Mouse (Mus musculus): Measurements from ENCODE around the gene Bdh1.
A peak's percentile ranks its signal among the peaks of the same experiment; 100 is the strongest.
"Not testable (repeated sequence)": the region's sequence is repeated elsewhere in the genome, so short reads cannot be mapped to it uniquely, and the experiment has no call there.

Gene Bdh1

DNA sequence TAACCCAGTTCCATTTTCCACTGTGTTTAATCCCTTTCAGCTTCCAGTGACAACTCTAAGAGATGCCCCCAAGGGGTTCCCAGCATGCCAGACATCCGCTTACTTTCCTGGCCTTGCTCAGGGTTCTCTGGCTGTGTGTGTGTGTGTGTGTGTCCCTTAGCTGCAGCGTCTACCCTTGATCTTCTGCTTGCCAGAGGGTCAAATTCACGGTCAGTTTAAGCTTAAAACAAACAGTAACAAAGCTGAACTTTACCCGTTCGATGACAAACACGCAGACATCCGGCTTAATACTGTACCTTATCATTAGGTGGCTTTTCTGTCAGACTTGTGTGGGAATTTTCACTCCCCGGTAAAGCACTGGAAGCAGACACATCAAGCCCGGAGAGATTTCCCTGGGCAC is at the start of gene Bdh1:
TSS of gene Bdh1 (plus strand) at position 281 of the 400 bp plus-strand sequence.
- no peak for DNase-seq

DNA sequence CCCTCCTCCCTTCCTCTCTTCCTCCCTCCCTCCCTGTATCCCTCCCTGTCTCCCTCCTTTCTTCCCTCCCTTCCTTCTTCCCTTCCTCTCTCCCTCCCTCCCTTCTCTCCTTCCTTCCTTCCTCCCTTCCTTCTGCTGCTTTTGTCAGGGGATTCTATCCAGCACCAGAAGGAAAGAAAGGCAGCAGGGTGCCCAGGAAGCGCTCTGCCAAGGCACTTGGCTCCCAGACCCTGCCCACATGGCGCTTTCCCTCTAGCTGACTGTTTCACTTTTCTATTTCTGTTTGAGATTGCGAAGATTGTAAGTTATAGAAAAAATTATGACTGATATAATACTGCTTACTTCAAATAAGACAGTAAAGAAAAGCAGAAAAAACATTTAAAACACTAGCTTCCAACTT is 49.8 kb upstream of the Bdh1 start:
- DNase-seq = not testable (repeated sequence)

DNA sequence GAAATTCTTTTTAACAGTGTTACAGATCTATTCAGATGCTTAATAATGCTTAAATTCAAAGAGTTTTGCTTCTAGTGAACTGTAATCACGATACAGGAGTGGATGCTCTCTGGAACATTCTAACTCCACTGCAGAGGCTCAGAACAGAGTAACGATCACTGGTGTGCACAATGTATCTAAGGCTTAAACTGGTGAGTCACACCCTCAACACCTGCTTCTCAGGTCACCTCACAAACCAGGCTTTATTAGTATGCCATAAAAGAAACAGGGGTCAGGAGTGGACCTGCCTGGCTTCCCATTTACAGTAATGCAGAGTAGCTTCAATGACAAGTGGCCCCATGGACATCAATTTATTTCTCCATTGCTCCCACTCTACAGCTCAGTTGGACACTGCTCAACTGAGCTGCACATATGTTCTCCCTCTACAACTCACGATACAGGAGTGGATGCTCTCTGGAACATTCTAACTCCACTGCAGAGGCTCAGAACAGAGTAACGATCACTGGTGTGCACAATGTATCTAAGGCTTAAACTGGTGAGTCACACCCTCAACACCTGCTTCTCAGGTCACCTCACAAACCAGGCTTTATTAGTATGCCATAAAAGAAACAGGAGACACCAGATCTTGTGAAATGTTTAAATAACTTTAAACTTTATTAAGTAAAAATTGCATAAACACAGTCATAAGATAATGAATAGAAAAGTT is 46.0 kb upstream of the Bdh1 start:
- not testable (repeated sequence) for DNase-seq

DNA sequence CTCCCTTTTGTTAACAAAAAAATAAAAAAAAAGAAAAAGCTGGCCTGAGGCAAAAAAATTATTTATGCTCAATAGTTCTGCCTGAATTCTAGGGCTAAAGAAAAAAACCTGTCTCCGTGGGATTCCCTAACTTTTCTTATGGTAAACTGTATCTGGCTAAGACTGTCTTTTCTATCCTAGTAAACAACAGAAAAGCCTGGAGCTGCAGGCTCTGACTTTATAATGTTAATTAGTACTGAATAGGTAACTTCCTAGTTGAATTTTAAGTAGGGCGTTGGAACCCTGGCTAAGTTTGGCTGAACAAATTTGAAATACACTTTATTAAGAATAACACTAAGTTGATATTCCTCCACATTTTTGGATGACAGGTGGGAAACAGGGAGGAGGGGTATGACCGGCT is 33.8 kb upstream of the Bdh1 start:
- not testable (repeated sequence) for DNase-seq

DNA sequence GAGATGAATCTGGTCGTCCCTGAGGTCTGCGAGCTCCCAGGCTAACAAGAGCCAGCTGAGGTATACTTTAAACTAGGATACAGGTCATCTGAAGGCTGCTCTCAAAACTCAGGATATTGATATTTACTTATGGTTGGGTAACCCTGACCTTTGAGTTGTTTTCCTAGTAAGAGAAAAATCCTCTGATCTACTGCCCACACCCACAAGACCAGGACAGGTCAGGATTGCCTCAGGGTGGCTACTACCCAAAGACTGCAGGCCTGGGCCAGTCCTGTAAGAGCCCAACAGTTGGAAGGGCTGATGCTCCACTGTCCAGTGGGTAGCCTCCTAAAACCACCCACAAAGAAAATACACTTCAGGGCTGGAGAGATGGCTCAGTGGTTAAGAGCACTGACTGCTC is 22.8 kb upstream of the Bdh1 start:
- DNase-seq = no peak

DNA sequence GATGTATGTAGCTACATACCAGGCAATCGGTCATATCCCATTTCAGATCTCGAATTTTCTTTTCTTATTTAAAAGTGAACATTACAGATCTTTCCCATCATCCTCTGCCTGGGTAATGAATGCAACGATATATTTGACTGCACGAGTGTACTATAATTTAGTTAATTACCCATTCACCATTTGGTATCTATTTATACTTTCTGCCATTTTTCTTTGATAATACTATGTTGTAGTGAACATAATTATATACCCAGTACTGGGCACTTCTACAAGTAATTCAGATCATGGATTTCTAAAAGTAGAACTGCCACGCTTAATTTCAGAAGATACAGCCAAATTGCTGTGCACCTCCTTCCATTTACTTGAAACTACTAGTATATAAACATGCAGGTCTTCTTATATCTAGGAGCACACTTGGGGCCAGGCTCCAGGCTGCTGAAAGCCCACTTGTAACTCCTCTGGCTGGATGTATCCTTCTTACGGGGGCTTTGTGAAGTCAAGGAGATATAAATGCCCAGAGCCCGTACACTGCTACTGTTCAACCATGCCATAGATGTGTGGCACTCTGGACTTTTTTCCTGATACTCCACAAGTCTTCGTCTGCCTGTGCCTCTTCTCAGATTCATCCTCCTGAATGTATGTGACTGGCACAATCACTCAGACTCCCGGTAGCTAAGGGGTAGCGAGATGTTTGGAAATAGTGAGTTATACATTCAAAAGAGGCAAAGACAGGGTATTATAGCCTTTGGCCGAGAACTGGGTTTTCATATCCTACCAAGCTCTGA is 21.0 kb upstream of the Bdh1 start:
- no peak for DNase-seq

DNA sequence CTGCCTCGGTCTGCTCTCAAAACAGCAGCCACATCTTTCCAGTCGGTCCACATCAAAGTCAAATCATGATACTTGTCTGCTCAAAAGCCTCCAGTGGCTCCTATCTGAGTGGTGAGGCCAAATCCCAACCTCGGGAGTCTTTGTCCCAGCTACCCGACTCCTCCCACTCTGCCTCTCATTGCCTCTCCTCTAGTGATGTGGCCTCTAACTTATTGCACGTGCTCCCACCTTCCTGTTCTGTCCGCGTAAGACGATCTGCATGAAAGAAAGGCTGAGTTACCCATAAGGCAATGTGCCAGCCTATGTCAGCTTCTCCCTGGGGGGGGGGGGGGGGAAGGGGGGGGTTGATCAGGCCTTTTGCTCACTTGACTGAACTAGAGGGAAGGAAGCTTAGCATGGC is 20.0 kb upstream of the Bdh1 start:
- no peak for DNase-seq

DNA sequence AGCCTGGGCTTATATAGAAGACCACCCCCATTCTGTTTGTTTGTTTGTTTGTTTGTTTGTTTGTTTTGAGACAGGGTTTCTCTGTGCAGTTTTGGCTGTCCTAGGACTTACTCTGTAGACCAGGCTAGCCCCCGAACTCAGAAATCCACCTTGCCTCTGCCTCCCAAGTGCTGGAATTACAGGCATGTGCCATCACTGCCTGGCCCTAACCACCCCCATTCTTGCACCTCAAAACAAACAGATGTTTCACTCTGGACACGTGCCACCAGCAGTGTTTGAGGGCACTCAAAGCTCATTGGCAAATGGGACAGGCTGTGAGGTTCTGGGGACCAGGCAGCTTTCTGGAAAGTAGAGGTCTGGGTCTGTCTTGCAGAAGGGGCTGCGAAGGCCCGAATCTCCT is 18.1 kb upstream of the Bdh1 start:
- DNase-seq = no peak

DNA sequence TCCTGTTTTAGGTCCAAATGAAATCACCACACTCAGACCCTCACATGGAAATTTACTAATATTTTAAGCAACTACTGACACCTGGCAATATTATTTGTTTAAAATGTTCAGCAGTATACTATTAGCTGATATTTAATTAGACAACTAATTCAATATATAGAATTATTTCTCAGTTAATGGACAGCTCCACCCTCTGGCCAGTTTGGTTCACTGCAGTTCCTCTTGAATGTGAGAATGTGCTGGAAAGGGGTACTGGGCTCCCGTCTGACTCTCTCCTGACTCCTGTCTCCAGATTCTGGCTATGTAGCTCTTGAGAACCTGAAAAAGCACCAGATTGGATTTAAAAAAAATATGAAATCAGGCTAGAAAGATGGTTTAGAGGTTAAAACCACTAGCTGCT is 17.0 kb upstream of the Bdh1 start:
- no peak for DNase-seq

DNA sequence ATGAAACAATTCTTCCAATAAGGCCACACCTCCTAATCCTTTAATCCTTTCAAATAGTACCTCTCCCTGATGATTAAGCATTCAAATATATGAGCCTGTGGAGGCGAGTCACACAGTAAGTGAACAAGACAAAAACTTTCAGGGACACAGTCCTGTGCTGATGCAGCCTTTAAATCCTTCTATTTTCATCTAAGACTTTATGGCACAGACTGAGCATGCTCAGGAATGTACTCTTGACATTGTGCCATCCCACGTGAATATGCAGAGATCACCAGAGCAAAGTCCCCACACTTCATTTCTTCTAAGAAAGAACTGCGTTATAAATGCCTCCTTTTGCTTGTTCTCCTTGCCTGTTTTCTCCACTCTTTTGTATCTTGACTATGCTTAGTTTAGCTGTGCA is 14.2 kb upstream of the Bdh1 start:
- DNase-seq = no peak

DNA sequence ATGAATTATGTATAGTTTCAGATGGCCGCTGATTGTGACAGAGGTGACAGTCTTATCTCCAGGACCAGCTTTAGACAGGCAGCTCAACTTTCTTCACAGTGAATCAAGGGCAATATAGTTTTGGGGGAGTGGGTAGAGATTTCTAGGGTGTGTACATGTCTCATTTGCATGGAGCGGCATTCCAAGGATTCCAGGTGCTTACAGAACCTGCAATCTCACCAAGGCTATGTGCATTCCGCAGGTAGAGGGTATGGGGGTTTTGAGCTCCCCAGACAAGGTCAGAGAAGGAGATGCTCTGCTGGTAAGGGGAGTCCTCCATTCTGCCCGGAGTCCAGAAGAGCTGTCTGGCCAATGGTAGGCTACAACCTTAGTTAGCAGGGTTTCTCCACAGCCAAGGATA is 11.1 kb upstream of the Bdh1 start:
- no peak for DNase-seq

DNA sequence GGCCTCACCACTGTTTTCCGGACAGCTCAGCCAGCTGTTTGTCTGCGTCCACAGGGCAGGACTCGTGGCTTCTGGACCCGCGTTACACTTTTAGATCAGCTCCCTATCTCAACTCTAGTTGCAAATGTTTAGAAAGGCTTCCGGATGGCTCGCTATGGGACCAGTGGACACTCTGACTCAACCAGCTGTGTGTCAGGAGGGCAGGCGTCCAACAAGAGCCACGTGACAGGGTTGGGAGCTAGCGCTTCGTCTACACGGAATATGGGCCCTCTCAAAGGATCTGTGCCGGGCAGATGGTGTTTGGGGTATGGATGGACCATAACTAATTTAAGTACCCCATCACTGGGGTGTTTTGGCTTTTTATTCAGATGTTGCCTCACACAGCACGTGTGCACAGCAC is 9.8 kb upstream of the Bdh1 start:
- DNase-seq = peak; percentile 49 to 67

DNA sequence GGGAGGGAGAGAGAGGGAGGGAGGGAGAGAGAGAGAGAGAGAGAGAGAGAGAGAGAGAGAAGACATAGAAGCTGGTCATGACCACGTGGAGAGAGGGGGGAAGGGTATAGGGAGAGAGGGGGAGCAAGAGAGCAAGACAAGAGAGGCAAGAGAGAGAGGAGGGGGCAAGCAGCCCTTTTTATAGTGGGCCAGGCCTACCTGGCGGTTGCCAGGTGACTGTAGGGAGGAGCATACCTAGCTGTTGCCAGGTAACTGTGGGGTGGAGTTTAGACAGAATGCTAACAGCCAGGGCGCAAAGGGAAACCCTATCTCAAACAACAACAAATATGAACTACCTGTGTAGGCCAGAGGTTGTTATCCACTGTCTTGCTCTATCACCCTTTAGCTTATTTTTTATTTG is 8.3 kb upstream of the Bdh1 start:
- DNase-seq = no peak

DNA sequence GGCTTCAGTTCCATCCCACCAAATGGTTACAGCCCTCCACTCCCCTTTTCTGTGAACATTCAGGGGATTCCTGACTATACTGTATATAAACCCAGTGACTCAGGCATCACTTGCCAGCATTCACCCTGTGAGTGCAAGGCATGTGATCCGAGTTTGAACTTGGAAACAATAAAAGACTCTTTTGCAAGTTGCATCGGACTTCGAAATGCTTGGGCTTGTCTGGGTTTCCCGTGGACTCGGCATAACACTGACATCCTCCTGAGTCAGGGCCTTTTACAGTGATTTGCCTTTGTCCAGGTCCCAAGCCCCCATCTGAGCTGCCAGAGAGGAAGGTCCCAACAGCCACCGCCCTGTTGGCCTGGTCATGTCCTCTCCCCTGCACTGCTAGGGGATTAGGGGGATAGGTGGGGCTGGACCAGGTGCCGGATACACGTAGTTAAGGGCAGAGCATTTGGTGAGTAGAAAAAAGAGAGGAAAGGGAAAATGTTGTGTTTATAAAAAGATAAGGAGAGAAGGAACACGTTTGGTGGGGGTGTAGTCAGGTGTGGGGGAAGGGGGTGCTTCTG is 6.1 kb upstream of the Bdh1 start:
- DNase-seq = no peak

DNA sequence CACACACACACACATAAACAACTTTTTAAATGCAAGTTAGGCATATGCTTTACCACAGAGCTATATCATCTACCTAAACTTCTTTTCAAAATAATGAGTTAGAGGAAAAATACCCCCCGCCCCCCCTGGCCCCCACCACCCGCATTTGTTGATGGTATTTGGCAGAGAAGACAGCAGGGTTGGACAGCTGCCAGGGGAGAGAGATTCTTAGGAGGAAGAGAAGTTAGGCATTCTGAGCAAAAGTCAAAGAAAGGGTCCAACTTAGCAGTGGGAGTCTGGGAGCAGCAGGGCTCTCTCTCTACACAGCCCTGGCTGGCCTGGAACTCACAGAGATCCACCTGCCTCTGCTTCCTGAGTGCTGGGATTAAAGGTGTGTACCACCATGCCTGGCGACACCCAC is 3.4 kb upstream of the Bdh1 start:
- DNase-seq = no peak

DNA sequence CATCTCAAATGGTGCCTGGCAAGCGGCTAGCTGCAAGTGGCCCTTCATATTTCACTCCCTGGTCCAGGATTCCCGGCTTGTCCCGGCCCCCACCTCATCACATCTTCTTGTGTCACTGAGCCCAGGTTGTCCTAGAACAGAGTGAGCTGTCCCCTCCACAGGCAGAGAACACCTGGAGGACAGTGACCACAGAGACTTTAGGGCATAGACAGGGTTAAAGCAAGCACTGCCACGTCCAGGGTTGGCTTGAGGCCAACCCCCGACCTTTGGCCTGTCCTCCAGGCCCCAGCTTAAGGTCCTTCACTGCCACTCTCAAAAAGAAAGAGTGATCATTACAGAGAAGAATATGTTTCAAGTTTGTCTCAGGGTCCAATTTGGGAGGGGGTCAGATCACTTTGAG is 2.6 kb upstream of the Bdh1 start:
- no peak for DNase-seq

DNA sequence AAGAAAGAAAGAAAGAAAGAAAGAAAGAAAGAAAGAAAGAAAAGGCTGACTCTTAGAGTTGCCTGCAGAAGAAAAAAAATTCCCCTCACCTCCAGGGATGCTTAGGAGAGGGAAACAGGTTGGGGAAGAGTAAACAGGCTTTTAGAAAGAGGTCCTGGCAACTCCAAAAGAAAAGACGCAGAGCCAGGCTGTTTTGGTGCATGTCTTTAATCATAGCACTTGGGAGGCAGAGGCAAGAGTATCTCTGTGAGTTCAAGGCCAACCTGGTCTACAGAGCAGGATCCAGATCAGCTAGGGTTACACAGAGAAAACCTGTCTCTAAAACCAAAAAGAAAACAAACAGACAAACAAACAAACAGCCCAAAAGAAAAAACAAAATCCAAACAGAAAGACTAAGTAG is 642 bp downstream of the Bdh1 start:
- DNase-seq = no peak

DNA sequence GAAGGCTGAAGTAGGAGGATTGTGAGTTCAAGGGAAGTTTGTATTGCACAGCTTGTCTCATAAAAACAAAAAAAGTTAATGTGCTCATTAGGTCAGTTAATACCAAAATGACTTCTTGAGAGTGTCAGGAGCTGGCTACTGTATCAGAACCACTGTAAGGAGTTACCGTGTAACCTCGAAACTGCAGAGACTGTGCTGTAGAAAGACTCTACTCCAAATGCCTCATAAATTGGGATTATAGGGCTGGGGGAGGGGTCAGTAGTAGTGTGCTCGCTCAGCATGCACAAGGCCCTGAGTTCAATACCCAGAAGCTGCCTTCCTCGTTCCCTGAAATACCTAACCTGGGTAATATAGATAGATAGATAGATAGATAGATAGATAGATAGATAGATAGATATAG is 1.3 kb downstream of the Bdh1 start:
- DNase-seq = no peak

DNA sequence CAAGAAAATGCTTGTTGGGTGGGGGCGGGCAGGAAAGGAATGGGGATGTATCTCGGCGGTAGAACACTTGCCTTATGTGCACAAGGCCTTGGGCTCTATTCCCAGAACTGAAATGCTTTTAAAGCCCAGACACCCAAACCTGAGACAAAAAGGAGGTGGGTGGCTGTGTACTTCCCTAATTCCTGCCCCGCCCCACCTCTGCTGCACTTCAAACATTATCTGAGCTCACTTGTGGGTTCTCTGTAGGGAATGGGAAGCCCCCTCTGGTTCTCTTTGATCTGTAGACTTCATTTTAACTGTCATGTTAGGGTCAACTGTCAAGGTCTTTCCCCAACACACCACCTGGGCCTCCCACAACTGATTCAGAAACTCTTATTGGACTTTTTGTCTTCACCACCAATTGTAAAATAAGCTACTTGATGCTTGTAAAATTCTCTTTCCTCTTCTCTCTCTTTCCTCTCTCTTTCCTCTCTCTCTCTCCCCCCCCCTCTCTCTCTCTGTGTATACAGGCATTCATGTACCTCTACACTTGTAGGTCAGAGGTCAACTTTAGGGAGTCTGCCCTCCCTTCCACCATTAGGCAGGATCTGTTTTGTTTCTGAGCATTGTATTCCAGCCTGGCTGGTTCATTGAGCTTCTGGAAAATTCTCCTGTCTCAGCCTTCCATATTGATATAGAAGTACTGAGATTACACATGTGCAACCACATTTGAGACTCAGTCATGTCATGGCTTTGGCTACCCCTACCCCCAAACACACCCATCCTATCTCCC is 2.5 kb downstream of the Bdh1 start:
- no peak for DNase-seq

DNA sequence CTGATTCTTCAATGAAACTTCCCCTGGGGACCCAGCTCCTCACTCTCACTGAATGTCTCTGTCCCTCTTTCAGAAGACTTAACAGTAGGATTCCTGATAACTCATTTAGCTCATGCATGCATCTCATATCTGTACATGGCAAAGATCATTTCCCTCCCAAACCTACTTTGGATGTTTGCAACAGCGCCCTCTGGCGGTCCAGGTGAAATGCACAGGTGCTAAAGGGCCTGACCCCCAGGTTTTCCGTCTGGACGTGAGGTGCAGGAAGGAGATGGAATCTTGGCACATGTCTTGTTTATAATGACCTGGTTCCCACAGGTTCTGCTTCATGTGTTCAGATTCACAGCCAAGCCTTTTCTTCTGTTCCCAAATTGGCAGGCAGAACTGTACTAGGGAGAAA is 3.4 kb downstream of the Bdh1 start:
- peak; percentile 48 to 79 for DNase-seq

DNA sequence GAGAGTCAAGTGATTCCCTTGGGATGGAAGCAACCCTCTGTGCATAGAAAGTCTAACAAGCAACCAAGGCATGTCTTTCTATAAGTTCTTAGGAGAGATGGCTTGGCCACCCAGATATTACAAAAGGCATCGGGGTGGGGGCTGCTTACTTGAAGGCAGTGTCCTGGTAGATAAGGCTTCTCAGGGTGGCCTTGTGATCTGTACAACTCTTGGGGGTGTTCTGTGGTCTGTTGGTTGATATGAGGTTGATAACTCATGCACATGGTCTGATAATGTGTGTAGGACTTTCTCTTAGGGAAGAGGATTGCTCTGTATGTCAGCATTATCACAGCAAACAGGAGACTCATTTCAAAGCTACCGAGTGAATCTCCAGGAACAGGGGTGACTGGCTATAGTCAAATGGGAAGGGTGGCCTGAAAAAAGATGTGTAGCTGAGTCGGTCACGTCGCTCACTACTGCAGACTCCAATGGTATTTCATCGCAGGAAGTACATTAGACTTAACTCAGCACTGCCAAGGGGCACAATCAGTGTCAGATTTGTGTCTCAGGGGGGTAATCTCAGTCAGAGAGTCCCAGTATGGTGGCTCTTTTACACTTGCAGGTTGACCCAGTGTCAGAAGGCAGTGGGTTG is 4.5 kb downstream of the Bdh1 start:
- no peak for DNase-seq

DNA sequence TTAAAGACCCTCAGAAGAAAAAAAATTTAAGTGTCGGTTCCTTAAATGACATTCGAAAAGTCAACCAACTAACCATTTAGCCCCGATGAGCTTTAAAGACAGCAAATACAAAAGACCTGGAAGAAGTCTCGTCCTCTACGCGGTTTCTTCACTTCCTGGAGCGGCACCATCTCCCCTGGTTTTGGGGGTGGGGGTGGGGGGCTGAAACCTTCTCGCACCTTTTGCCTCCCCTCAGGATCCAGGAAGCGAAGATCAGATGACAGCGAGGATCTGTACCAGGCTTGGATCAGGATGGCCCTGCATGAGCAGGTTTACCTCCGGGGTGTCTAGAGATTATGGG is 6.2 kb downstream of the Bdh1 start:
- no peak for DNase-seq

Measured in lung, postnatal 4 days (tissue).